Mouse (Mus musculus) retina, adult 2 months (tissue): Measurements from ENCODE around the gene Rnf43.

ENCODE experiments used
- DNase-seq: peaks from one replicate; pipeline ENCODE4 v3.0.0-alpha.2; 2012; ENCODE audit warnings: low read depth, low spot score

Rnf43 gene

DNA sequence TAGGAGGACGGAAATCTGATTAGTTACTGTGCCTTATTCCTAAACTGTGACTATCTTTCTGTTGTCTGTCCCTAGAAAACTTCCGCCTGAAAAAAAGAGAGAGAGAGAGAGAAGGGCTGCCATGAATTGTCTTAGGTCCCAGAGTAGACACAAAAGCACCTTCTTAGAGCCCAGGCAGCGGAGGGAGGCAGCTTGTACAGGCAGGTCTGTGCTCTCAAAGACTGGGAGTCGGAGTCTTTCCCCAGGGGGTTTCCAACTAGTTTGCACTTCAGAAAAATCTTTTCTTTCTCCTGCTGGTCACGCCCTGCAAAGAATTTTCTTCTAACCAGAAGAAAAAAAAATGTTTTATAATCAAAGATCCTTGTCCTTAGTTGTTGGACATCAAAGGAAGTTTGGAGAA, 15.2 kb downstream of the Rnf43 start:
- DNase-seq = no peak

- DNase-seq = no peak
Observed at GRCm38 (mm10) chr11:87678545-87678944, 16.0 kb downstream of the Rnf43 start.

- DNase-seq = no peak
Observed at GRCm38 (mm10) chr11:87678976-87679375, 16.5 kb downstream of the Rnf43 start.

DNA sequence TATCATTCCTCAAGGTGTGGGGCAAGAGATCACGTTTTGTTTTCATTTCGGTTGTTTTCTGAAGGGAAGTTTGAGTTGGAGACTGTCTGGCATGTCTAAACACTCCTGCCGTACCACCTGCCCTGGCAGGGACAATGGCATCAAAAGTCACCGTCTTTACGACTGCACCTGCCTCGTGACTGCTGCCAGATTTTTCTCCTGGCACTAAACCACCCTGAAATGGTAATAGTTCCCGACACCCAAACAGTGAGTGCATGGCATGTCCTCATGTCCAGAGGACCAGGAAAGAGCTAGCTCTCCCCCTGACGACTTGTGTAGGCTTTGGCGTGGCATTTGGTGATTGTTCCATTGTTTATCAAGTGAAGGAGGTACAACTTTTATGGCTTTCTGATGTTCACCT, 18.3 kb downstream of the Rnf43 start:
- no peak for DNase-seq

- no peak for DNase-seq
Observed at GRCm38 (mm10) chr11:87682096-87682495, 19.6 kb downstream of the Rnf43 start.

GRCm38 (mm10) chr11:87682838-87683571, 20.5 kb downstream of the Rnf43 start:
- DNase-seq = no peak

- no peak for DNase-seq
Observed at GRCm38 (mm10) chr11:87686407-87686806, 23.9 kb downstream of the Rnf43 start.

GRCm38 (mm10) chr11:87687246-87688225, 25.0 kb downstream of the Rnf43 start:
- DNase-seq = no peak

DNA sequence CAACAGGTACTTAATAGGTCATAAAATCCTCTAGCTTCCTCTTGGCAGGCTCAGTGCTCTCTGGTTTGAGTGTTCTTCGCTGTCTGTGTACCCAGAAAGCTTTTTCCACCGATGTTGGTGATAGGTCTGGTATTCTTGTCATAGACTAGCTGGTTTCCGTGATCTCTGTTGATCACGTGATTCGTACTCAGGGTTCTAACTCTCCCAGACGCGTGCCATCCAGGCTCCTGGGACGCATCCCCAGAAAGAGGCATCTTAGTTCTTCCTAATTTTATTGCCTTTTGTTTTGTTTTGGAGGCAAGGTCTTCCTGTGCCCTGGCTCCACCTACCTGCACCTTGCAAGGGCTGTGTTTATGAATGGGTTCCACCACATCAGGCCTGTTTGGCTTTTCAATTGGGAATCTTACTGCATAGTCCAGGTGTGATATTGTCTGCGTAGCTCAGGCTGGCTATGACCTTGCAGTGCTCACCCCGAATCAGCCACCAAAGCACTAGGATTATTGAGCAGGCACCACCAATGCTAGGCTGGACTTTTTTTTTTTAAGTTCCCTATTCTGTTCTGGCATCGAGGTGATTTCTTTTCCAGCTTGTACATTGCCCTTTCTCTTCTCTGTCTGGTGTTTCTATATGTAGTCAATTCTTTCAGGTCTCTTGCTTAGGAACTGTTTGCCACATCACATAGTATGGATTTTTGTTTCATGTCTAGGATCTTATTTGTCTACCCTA, 26.1 kb downstream of the Rnf43 start:
- DNase-seq = no peak

DNA sequence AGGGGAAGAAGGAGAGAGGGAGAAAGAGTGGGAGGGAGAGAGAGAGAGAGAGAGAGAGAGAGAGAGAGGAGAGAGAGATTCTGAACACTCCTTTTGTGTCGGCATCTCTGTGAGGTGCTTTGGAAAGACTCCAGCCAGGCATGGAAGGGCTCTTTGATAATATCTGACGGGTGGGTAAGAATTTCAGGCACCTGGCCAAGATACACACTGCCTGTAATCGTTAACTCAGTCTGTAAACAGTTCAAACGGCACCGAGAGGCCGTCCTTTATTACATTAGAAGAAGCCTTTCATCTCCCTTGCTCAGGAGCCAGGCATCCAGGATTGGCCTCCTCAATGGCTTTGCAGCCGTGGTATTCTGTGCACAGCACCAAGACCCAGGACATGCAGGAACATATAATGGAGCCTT, 26.9 kb downstream of the Rnf43 start:
- DNase-seq = no peak

GRCm38 (mm10) chr11:87690054-87690740, 27.7 kb downstream of the Rnf43 start:
- no peak for DNase-seq

DNA sequence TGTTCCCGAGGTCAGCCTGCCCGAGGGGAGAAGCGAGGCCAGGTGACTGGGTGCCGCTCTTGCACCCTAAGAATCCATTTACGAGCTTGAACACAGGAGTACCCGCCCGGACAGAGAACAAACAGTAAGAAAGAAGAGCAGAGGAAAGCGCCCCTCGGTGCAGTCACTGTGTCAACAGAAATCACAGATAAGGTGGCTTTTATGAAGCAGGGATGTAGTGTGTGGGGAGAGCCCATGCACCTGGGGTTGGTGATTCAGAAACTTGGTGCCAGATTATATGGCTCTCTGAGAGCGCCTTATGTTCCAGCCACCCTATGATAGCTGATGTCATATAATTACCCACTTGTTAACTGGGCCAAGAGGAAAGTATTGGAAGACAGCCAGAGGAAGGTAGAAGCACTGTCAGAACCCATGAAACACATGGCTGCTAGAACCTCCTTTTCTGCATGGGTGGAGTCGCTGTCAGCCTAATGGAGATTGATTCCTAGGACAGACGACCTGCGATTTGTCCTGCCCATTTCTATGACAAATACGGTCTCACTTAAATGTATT, 34.7 kb downstream of the Rnf43 start:
- no peak for DNase-seq

- DNase-seq = no peak
Observed at GRCm38 (mm10) chr11:87698126-87698525, 35.6 kb downstream of the Rnf43 start.

DNA sequence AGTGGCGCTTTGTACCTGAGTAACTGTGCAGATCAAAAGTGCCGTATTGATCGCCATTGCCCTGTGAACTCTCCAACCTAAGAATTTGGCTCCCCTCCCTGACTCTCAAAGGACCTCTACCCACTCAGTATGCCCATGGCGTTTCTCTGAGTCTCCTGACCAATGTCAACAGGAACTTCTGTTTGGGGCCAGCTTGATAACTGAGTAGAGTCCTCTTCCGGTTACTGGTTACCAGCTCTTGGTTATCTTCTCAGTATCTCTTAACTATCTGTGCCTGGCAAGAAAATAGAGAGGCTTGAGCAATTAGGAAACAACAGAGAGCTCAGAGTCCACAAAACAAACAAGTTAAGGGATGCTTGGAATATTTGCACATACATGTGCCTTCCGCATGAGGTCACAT, 38.6 kb downstream of the Rnf43 start:
- no peak for DNase-seq

GRCm38 (mm10) chr11:87701877-87702620, 39.5 kb downstream of the Rnf43 start:
- no peak for DNase-seq

DNA sequence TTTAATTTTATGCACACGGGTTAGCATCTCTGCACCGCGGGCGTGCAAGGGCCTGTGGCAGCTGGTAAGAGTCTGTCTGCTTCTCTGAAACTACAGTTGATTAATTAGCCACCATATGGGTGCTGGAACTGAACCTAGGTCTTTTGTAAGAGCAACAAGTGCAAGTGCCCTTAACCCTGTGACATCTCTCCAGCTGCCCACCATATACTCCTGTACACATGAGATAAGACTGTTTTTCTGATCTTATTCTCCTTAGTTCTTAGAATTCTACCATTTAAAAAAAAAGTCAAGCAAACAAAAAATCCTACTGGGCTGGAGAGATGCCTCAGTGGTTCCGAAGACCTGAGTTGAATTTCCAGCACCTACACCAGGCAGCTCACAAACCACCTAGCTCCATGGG, 41.1 kb downstream of the Rnf43 start:
- DNase-seq = no peak

DNA sequence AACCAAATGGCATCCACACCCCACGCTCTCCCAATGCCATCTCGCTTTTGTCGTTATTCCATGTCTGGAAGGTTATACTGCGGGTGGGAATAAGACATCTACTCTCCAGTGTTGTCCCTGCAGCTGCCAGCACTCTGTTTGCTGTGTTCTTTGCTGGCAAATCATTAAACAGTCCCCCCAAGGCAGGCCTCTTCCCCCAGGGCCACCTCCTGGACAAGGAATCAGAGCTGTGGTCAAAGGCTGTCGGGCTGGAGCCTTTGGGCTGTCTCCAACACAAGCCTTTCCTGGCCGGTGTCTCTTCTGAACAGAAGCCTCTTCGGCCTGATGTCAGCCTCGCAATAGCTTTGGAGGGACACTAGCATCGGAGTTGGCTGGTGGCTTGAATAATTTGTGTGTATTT, 41.8 kb downstream of the Rnf43 start:
- no peak for DNase-seq

DNA sequence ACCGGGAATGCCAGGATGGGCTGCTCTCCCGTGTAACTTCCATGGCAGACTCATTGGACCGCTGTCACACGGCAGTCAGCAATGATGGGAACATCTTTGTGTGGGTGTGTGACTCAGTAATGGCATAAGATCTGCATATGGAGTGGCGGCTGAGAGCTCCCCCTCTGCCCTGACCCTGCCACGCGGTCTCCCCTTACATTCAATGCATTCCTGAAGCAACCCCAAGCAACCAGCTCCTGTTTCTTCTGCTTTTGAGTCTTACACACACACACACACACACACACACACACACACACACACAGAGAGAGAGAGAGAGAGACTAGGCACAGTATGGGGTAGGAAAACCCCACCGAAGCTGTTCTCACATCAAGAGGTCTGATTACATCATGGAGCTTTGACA, 45.0 kb downstream of the Rnf43 start:
- DNase-seq = no peak

DNA sequence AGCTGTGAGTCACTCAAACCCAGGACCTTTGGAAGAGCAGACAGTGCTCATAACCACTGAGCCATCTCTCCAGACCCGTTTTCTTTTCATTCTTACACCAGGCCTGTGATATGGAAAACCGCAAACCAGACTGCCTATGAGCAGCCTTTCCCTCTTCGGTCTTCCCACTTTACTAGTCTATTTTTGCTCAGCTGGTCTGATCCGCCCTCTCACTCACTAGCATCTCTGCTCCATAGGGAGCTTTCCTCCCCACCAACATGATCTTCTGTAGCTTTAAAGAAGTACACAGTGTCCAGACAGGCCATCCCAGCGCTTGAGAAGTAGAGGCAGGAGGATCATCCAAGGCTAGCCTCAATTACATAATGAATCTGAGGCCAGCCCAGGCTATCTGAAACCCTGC, 46.5 kb downstream of the Rnf43 start:
- no peak for DNase-seq

GRCm38 (mm10) chr11:87709513-87710261, 47.2 kb downstream of the Rnf43 start:
- no peak for DNase-seq
